Mouse (Mus musculus): ENCODE measurements around the gene Mtss1l.

DNA sequence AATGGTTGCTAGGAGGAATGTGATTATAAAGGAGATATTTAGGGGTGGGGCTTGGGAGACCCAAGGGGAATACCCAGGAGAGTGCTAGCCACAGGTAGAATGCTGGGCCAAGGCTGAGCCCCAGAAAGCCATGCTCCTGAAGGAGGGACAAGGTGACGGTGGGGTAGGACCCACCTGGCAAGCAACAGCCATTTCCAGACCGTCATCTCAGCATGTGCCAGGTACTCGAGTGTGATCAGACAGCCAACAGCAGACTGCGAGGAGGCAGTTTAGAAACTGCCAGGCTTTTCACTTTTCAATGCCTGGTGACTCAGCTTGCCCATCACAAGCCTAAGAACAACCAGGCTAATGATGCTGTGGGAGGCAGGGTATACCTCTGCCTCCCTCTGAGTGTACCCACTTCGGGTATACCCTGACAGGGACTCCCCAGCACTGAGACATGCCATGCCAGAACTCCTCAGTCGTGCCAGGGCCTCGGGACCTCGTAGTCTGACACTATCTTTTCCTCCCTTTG, 10.1 kb downstream of the Mtss1l start:
- TF ChIP-seq EP300 (optimal IDR thresholded peaks at IDR 0.05): no peak
- no peak for TF ChIP-seq CTCF (IDR thresholded peaks at IDR 0.05; ENCODE audit: low read depth)

All from stomach, postnatal 0 days (tissue).